Mouse (Mus musculus): ENCODE measurements around the gene Rpl10-ps3.

Gene Rpl10-ps3

GRCm38 (mm10) chr9:50344868-50345267 lies at the start of gene Rpl10-ps3:
TSS of gene Rpl10-ps3 (minus strand) at chr9:50344968.
- no peak for DNase-seq (ENCODE audit: extremely low spot score, low read depth, low spot score)

- no peak for DNase-seq (ENCODE audit: extremely low spot score, low read depth, low spot score)
These were observed 30.8 kb upstream of the Rpl10-ps3 start for GRCm38 (mm10) chr9:50375598-50375997.

GRCm38 (mm10) chr9:50374666-50375065 lies 29.9 kb upstream of the Rpl10-ps3 start:
- no peak for DNase-seq (ENCODE audit: extremely low spot score, low read depth, low spot score)

- DNase-seq (ENCODE audit: extremely low spot score, low read depth, low spot score), result no peak
These were observed 24.0 kb upstream of the Rpl10-ps3 start for GRCm38 (mm10) chr9:50368551-50369297.

- DNase-seq (ENCODE audit: extremely low spot score, low read depth, low spot score), result no peak
These were observed 20.5 kb upstream of the Rpl10-ps3 start for GRCm38 (mm10) chr9:50365059-50365780.

- no peak for DNase-seq (ENCODE audit: extremely low spot score, low read depth, low spot score)
These were observed 19.2 kb upstream of the Rpl10-ps3 start for GRCm38 (mm10) chr9:50363962-50364361.

GRCm38 (mm10) chr9:50363259-50363658 lies 18.5 kb upstream of the Rpl10-ps3 start:
- DNase-seq (ENCODE audit: extremely low spot score, low read depth, low spot score), result no peak

GRCm38 (mm10) chr9:50362556-50362955 lies 17.8 kb upstream of the Rpl10-ps3 start:
- DNase-seq (ENCODE audit: extremely low spot score, low read depth, low spot score), result no peak

GRCm38 (mm10) chr9:50360370-50360769 lies 15.6 kb upstream of the Rpl10-ps3 start:
- no peak for DNase-seq (ENCODE audit: extremely low spot score, low read depth, low spot score)

GRCm38 (mm10) chr9:50357331-50357730 lies 12.6 kb upstream of the Rpl10-ps3 start:
- no peak for DNase-seq (ENCODE audit: extremely low spot score, low read depth, low spot score)

GRCm38 (mm10) chr9:50351746-50352145 lies 7.0 kb upstream of the Rpl10-ps3 start:
- DNase-seq (ENCODE audit: extremely low spot score, low read depth, low spot score), result no peak

- DNase-seq (ENCODE audit: extremely low spot score, low read depth, low spot score), result no peak
These were observed 5.8 kb upstream of the Rpl10-ps3 start for GRCm38 (mm10) chr9:50350571-50350970.

GRCm38 (mm10) chr9:50349156-50349555 lies 4.4 kb upstream of the Rpl10-ps3 start:
- DNase-seq (ENCODE audit: extremely low spot score, low read depth, low spot score), result no peak

- no peak for DNase-seq (ENCODE audit: extremely low spot score, low read depth, low spot score)
These were observed 3.5 kb upstream of the Rpl10-ps3 start for GRCm38 (mm10) chr9:50348256-50348655.

- no peak for DNase-seq (ENCODE audit: extremely low spot score, low read depth, low spot score)
These were observed 9.0 kb downstream of the Rpl10-ps3 start for GRCm38 (mm10) chr9:50335539-50336325.

- DNase-seq (ENCODE audit: extremely low spot score, low read depth, low spot score), result peak; percentile 22
These were observed 11.4 kb downstream of the Rpl10-ps3 start for GRCm38 (mm10) chr9:50333413-50333812.

GRCm38 (mm10) chr9:50324355-50325225 lies 20.2 kb downstream of the Rpl10-ps3 start:
- no peak for DNase-seq (ENCODE audit: extremely low spot score, low read depth, low spot score)

GRCm38 (mm10) chr9:50320729-50321128 lies 24.0 kb downstream of the Rpl10-ps3 start:
- DNase-seq (ENCODE audit: extremely low spot score, low read depth, low spot score), result no peak

GRCm38 (mm10) chr9:50319506-50319905 lies 25.3 kb downstream of the Rpl10-ps3 start:
- no peak for DNase-seq (ENCODE audit: extremely low spot score, low read depth, low spot score)

- DNase-seq (ENCODE audit: extremely low spot score, low read depth, low spot score), result no peak
These were observed 27.5 kb downstream of the Rpl10-ps3 start for GRCm38 (mm10) chr9:50317299-50317698.

- DNase-seq (ENCODE audit: extremely low spot score, low read depth, low spot score), result no peak
These were observed 29.1 kb downstream of the Rpl10-ps3 start for GRCm38 (mm10) chr9:50315650-50316049.
